Mouse (Mus musculus): ENCODE measurements around the gene Chmp6. TPM values are rescaled to one million over a fixed set of nuclear protein-coding genes. Genes with fewer than 3 reads are reported as not detected.

Chmp6 gene
- polyA plus RNA-seq, 1 experiment = 86.6 TPM

GRCm38 (mm10) chr11:119956590-119956989, 43.3 kb downstream of the Chmp6 start:
- TF ChIP-seq GATA1 (IDR thresholded peaks at IDR 0.05; ENCODE audit: low read length) = no peak

- TF ChIP-seq GATA1 (IDR thresholded peaks at IDR 0.05; ENCODE audit: low read length) = no peak
Observed at GRCm38 (mm10) chr11:119958856-119959255, 45.6 kb downstream of the Chmp6 start.

- no peak for TF ChIP-seq GATA1 (IDR thresholded peaks at IDR 0.05; ENCODE audit: low read length)
Observed at GRCm38 (mm10) chr11:119959714-119960113, 46.5 kb downstream of the Chmp6 start.

- no peak for TF ChIP-seq GATA1 (IDR thresholded peaks at IDR 0.05; ENCODE audit: low read length)
Observed at GRCm38 (mm10) chr11:119960671-119961070, 47.4 kb downstream of the Chmp6 start.

- no peak for TF ChIP-seq GATA1 (IDR thresholded peaks at IDR 0.05; ENCODE audit: low read length)
Observed at GRCm38 (mm10) chr11:119961511-119961910, 48.3 kb downstream of the Chmp6 start.

GRCm38 (mm10) chr11:119965053-119965452, 51.8 kb downstream of the Chmp6 start:
- TF ChIP-seq GATA1 (IDR thresholded peaks at IDR 0.05; ENCODE audit: low read length) = no peak

GRCm38 (mm10) chr11:119966294-119966693, 53.1 kb downstream of the Chmp6 start:
- no peak for TF ChIP-seq GATA1 (IDR thresholded peaks at IDR 0.05; ENCODE audit: low read length)

GRCm38 (mm10) chr11:119967401-119967800, 54.2 kb downstream of the Chmp6 start:
- no peak for TF ChIP-seq GATA1 (IDR thresholded peaks at IDR 0.05; ENCODE audit: low read length)

GRCm38 (mm10) chr11:119967892-119968291, 54.7 kb downstream of the Chmp6 start:
- no peak for TF ChIP-seq GATA1 (IDR thresholded peaks at IDR 0.05; ENCODE audit: low read length)

Other genes with a start within 250 kb of the Chmp6 start
- gene Baiap2, start 29.3 kb downstream of the Chmp6 start, polyA plus RNA-seq (2012) = 8.9 and 9.1 TPM in 2 replicates
- gene Aatk, start 133.7 kb downstream of the Chmp6 start, polyA plus RNA-seq (2012) = not detected in 2 replicates
- gene Cep131, start 173.4 kb downstream of the Chmp6 start, polyA plus RNA-seq (2012) = 27.4 and 34.7 TPM in 2 replicates
- gene Tepsin, start 185.3 kb downstream of the Chmp6 start, polyA plus RNA-seq (2012) = 21.8 and 22.2 TPM in 2 replicates
- 94.4 and 129 TPM in 2 replicates for gene Ndufaf8, start 185.5 kb downstream of the Chmp6 start, polyA plus RNA-seq (2012)
- gene Slc38a10, start 237.9 kb downstream of the Chmp6 start, polyA plus RNA-seq (2012) = 88.1 and 113 TPM in 2 replicates

All from G1E-ER4 (cell line).